Mouse (Mus musculus): ENCODE results near the gene Rad17.

- TF ChIP-seq CTCF (IDR thresholded peaks at IDR 0.05; ENCODE audit: low read depth, low read length) (no peak), POLR2A (IDR thresholded peaks at IDR 0.05; ENCODE audit: borderline replicate concordance, low read depth, low read length) (no peak)
Measured at GRCm38 (mm10) chr13:100658091-100658490, 7.2 kb upstream of the Rad17 start.
